Mouse (Mus musculus) CD4-positive, CD25-positive, alpha-beta regulatory T cell (primary cell): Measurements from ENCODE around the gene Etnppl. TPM values are rescaled to one million over a fixed set of nuclear protein-coding genes. Genes with fewer than 3 reads are reported as not detected.

Source experiments
- polyA plus RNA-seq: library from polyadenylated mRNA; unstranded; fragments of 100-300 nt; shearing (Covaris generic); gene quantifications from one replicate; pipeline ENCODE4 v1.2.1, GENCODE M21; 2017

Gene Etnppl
- 0.12 TPM for polyA plus RNA-seq

DNA sequence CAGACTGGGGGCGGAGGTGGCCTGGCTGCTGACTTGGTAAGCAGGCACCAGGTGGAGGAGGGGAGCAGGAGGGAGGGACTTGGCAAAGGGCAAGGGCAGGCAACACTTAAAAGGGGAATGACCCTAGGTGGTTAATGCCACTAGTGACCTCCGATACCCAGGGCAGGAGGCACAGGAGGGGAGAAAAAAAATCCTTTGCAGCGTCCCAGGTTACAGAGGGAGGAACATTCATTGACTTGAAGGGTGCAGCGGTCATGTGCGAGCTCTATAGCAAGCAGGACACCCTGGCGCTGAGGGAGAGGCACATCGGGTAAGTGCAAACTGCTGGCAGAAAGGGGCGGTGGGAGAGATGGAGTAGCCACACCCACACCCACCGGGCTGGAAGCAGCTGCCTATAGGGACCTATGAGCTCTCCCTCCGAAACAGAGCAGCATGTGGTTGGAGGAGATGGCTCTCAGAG lies at the start of gene Etnppl:
TSS of gene Etnppl (plus strand) at position 10 of the 460 bp plus-strand sequence.

Other genes starting within 250 kb of the Etnppl start
- gene Ostc, start 92.0 kb downstream of the Etnppl start, polyA plus RNA-seq, result 211 TPM
- 785 TPM for gene Rpl34, start 113.0 kb downstream of the Etnppl start, polyA plus RNA-seq